Mouse (Mus musculus): ENCODE measurements around the gene Irf5. TPM values are rescaled to one million over a fixed set of nuclear protein-coding genes. Genes with fewer than 3 reads are reported as not detected.

The Irf5 gene
- 2.4 and 3.5 TPM in 2 replicates for polyA plus RNA-seq (2016; fragmentation: Nextera tagmentation; extraction: Ambion mirVana)

- Histone ChIP-seq H3K4me2 (replicated peaks) (peak within 1 kb of the TSS; percentile 98), H3K9ac (peak within 1 kb of the TSS; percentile 57), H3K27ac (no peak within 1 kb of the TSS), H3K9me3 (no peaks in the 10 kb centered on the region), H3K4me3 (peak within 1 kb of the TSS; percentile 49), H3K4me1 (peaks cover 26% of the 10 kb centered on the region), H3K36me3 (no peaks in the 10 kb centered on the region), H3K27me3 (replicated peaks) (peaks cover 55% of the 10 kb centered on the region)
- peak; percentile 68 for ATAC-seq (ENCODE audit: low FRiP score, low read depth)
- under 1% methylated on average over 80 of the region's 96 CpGs for WGBS
Measured at GRCm38 (mm10) chr6:29526281-29527251, at the start of gene Irf5. Irf5 (plus strand) TSS chr6:29526625.

- Histone ChIP-seq H3K4me3 (no peak overlapping the region), H3K27ac (no peak overlapping the region), H3K4me1 (peaks cover 6% of the 10 kb centered on the region; the same call in 1 of the 2 replicates), H3K9me3 (no peaks in the 10 kb centered on the region), H3K36me3 (no peaks in the 10 kb centered on the region), H3K4me2 (replicated peaks) (no peak overlapping the region), H3K9ac (no peak overlapping the region), H3K27me3 (replicated peaks) (peaks cover 5% of the 10 kb centered on the region; the same call in 1 of the 2 replicates)
- ATAC-seq (ENCODE audit: low FRiP score, low read depth): no peak
- 92% methylated on average over 13 of the region's 13 CpGs for WGBS
Measured at GRCm38 (mm10) chr6:29482691-29483090, 43.7 kb upstream of the Irf5 start.

GRCm38 (mm10) chr6:29484716-29485559 lies 41.5 kb upstream of the Irf5 start:
- peak overlapping the region; percentile 40; the same call in 1 of the 2 replicates for H3K9ac ChIP-seq
- peaks cover 6% of the 10 kb centered on the region; the same call in 1 of the 2 replicates for H3K4me1 ChIP-seq
- no peaks in the 10 kb centered on the region for H3K36me3 ChIP-seq
- peak overlapping the region; percentile 67 for H3K4me2 ChIP-seq (replicated peaks)
- 7% methylated on average over 26 of the region's 26 CpGs for WGBS
- ATAC-seq (ENCODE audit: low FRiP score, low read depth): peak; percentile 63; the same call in 1 of the 2 replicates
- no peak overlapping the region for H3K27ac ChIP-seq
- no peaks in the 10 kb centered on the region for H3K9me3 ChIP-seq
- peaks cover 5% of the 10 kb centered on the region; the same call in 1 of the 2 replicates for H3K27me3 ChIP-seq (replicated peaks)
- H3K4me3 ChIP-seq: peak overlapping the region; percentile 18; the same call in 1 of the 2 replicates

- Histone ChIP-seq H3K27me3 (replicated peaks) (peaks cover 5% of the 10 kb centered on the region; the same call in 1 of the 2 replicates), H3K4me3 (no peak overlapping the region), H3K4me2 (replicated peaks) (no peak overlapping the region), H3K4me1 (peaks cover 6% of the 10 kb centered on the region; the same call in 1 of the 2 replicates), H3K9ac (no peak overlapping the region), H3K27ac (no peak overlapping the region), H3K9me3 (no peaks in the 10 kb centered on the region), H3K36me3 (no peaks in the 10 kb centered on the region)
- no peak for ATAC-seq (ENCODE audit: low FRiP score, low read depth)
- WGBS: 42% methylated on average over 2 of the region's 2 CpGs
Measured at GRCm38 (mm10) chr6:29485951-29486350, 40.5 kb upstream of the Irf5 start.

- H3K36me3 ChIP-seq: no peaks in the 10 kb centered on the region; the same call in 1 of the 2 replicates
- no peaks in the 10 kb centered on the region for H3K4me1 ChIP-seq
- H3K27ac ChIP-seq: no peak overlapping the region
- H3K9me3 ChIP-seq: no peaks in the 10 kb centered on the region
- H3K9ac ChIP-seq: no peak overlapping the region
- no peak overlapping the region for H3K4me2 ChIP-seq (replicated peaks)
- H3K4me3 ChIP-seq: no peak overlapping the region
- 86% methylated on average over 4 of the region's 4 CpGs for WGBS
- peaks cover 35% of the 10 kb centered on the region for H3K27me3 ChIP-seq (replicated peaks)
- no peak for ATAC-seq (ENCODE audit: low FRiP score, low read depth)
Measured at GRCm38 (mm10) chr6:29494101-29494500, 32.3 kb upstream of the Irf5 start.

- Histone ChIP-seq H3K27ac (no peak overlapping the region), H3K36me3 (no peaks in the 10 kb centered on the region; the same call in 1 of the 2 replicates), H3K9ac (no peak overlapping the region), H3K4me3 (no peak overlapping the region), H3K9me3 (no peaks in the 10 kb centered on the region), H3K27me3 (replicated peaks) (peaks cover 35% of the 10 kb centered on the region), H3K4me2 (replicated peaks) (no peak overlapping the region), H3K4me1 (no peaks in the 10 kb centered on the region)
- ATAC-seq (ENCODE audit: low FRiP score, low read depth): no peak
- 19% methylated on average over 25 of the region's 25 CpGs for WGBS
Measured at GRCm38 (mm10) chr6:29496270-29496669, 30.2 kb upstream of the Irf5 start.

- no peak overlapping the region for H3K4me3 ChIP-seq
- ATAC-seq (ENCODE audit: low FRiP score, low read depth): no peak
- no peaks in the 10 kb centered on the region for H3K4me1 ChIP-seq
- no peak overlapping the region for H3K4me2 ChIP-seq (replicated peaks)
- H3K27me3 ChIP-seq (replicated peaks): peaks cover 35% of the 10 kb centered on the region
- no peak overlapping the region for H3K27ac ChIP-seq
- no peak overlapping the region for H3K9ac ChIP-seq
- no peaks in the 10 kb centered on the region for H3K9me3 ChIP-seq
- H3K36me3 ChIP-seq: no peaks in the 10 kb centered on the region; the same call in 1 of the 2 replicates
- WGBS: 52% methylated on average over 2 of the region's 2 CpGs
Measured at GRCm38 (mm10) chr6:29497791-29498190, 28.6 kb upstream of the Irf5 start.

GRCm38 (mm10) chr6:29500177-29500576 lies 26.2 kb upstream of the Irf5 start:
- H3K9me3 ChIP-seq: no peaks in the 10 kb centered on the region
- no peaks in the 10 kb centered on the region for H3K4me1 ChIP-seq
- H3K36me3 ChIP-seq: no peaks in the 10 kb centered on the region; the same call in 1 of the 2 replicates
- 97% methylated on average over 7 of the region's 7 CpGs for WGBS
- ATAC-seq (ENCODE audit: low FRiP score, low read depth): no peak
- no peak overlapping the region for H3K27ac ChIP-seq
- H3K27me3 ChIP-seq (replicated peaks): peaks cover 38% of the 10 kb centered on the region
- H3K9ac ChIP-seq: no peak overlapping the region
- no peak overlapping the region for H3K4me2 ChIP-seq (replicated peaks)
- no peak overlapping the region for H3K4me3 ChIP-seq

GRCm38 (mm10) chr6:29500810-29501209 lies 25.6 kb upstream of the Irf5 start:
- Histone ChIP-seq H3K27me3 (replicated peaks) (peaks cover 40% of the 10 kb centered on the region), H3K4me3 (no peak overlapping the region), H3K4me2 (replicated peaks) (no peak overlapping the region), H3K9ac (no peak overlapping the region), H3K9me3 (no peaks in the 10 kb centered on the region), H3K4me1 (no peaks in the 10 kb centered on the region), H3K27ac (no peak overlapping the region), H3K36me3 (no peaks in the 10 kb centered on the region; the same call in 1 of the 2 replicates)
- 89% methylated on average over 6 of the region's 6 CpGs for WGBS
- ATAC-seq (ENCODE audit: low FRiP score, low read depth): no peak

- 93% methylated on average over 1 of the region's 1 CpGs for WGBS
- ATAC-seq (ENCODE audit: low FRiP score, low read depth): no peak
Measured at GRCm38 (mm10) chr6:29501599-29501998, 24.8 kb upstream of the Irf5 start.

GRCm38 (mm10) chr6:29505493-29505892 lies 20.9 kb upstream of the Irf5 start:
- H3K4me1 ChIP-seq: peaks cover 13% of the 10 kb centered on the region; the same call in 1 of the 2 replicates
- H3K27ac ChIP-seq: no peak overlapping the region
- no peaks in the 10 kb centered on the region for H3K36me3 ChIP-seq
- H3K9me3 ChIP-seq: no peaks in the 10 kb centered on the region
- H3K4me3 ChIP-seq: no peak overlapping the region
- WGBS: 94% methylated on average over 5 of the region's 5 CpGs
- ATAC-seq (ENCODE audit: low FRiP score, low read depth): no peak
- H3K27me3 ChIP-seq (replicated peaks): peaks cover 45% of the 10 kb centered on the region
- no peak overlapping the region for H3K9ac ChIP-seq
- no peak overlapping the region for H3K4me2 ChIP-seq (replicated peaks)

More at GRCm38 (mm10) chr6:29501599-29501998, 24.8 kb upstream of the Irf5 start:
- H3K36me3 ChIP-seq: no peaks in the 10 kb centered on the region; the same call in 1 of the 2 replicates
- no peaks in the 10 kb centered on the region for H3K4me1 ChIP-seq
- H3K4me3 ChIP-seq: no peak overlapping the region
- peaks cover 38% of the 10 kb centered on the region for H3K27me3 ChIP-seq (replicated peaks)
- no peak overlapping the region for H3K9ac ChIP-seq
- H3K27ac ChIP-seq: no peak overlapping the region
- no peak overlapping the region for H3K4me2 ChIP-seq (replicated peaks)
- no peaks in the 10 kb centered on the region for H3K9me3 ChIP-seq
